Mouse (Mus musculus) A20 (cell line): ENCODE measurements around the gene Shank2.

Experiments used
- DNase-seq: peaks from one replicate; pipeline ENCODE4 v3.0.0-alpha.2; 2011; ENCODE audit warnings: low read depth, low spot score

Gene Shank2

GRCm38 (mm10) chr7:144470545-144471059 lies 468.9 kb downstream of the Shank2 start, which contains the start of gene Cttn:
TSS of gene Cttn (minus strand) at chr7:144471009.
- DNase-seq: no peak

GRCm38 (mm10) chr7:144471103-144471502 lies 469.4 kb downstream of the Shank2 start:
- no peak for DNase-seq

GRCm38 (mm10) chr7:144473486-144473885 lies 471.8 kb downstream of the Shank2 start:
- no peak for DNase-seq
